Mouse (Mus musculus) heart, postnatal 14 days (tissue): ENCODE results near the gene Eef2. TPM values are rescaled to one million over a fixed set of nuclear protein-coding genes. Genes with fewer than 3 reads are reported as not detected.

Experiments used
- DNase-seq, 2 experiments: peaks; one replicate each; pipeline ENCODE4 v3.0.0; 2021 to 2022
- intact Hi-C: fragments of 180-260 bp; cut with DNase I; formaldehyde crosslinking; loops from one replicate; pipeline ENCODE4 v1.15.1; 2025
- long read RNA-seq, 2 experiments: library from polyadenylated mRNA; stranded (forward); transcript quantifications; one replicate each; pipeline ENCODE4 v2.0.0; 2021
- total RNA-seq, 2 experiments: library from RNA; stranded (reverse); gene quantifications; 2 replicates each; pipeline ENCODE4 v1.2.3; 2021

Eef2 gene
- 1,000 to 10,000 TPM; 1,113 to 1,165 TPM for total RNA-seq
- long read RNA-seq, experiment 1, transcript Eef2-201 (14 exons, 3,089 nt) = major isoform, 236 of 456 reads
- long read RNA-seq, experiment 1, partial matches to known transcripts = 207 of 456 reads
- long read RNA-seq, experiment 1, other reads (novel, unspliced or antisense) = 13 of 456 reads
- long read RNA-seq, experiment 2, transcript Eef2-201 (14 exons, 3,089 nt) = major isoform, 180 of 376 reads
- long read RNA-seq, experiment 2, partial matches to known transcripts = 173 of 376 reads
- long read RNA-seq, experiment 2, other reads (novel, unspliced or antisense) = 23 of 376 reads

- peak; percentile 100 for DNase-seq
- intact Hi-C loops = loop anchor here (5.0 kb wide), 1 partner anchor 179 kb away; no protein-coding TSS in a partner anchor
These were observed at the start of gene Eef2 for GRCm38 (mm10) chr10:81176466-81177271. TSS of gene Eef2 (plus strand) at chr10:81176631.

- intact Hi-C loops = no loop called here
- DNase-seq = peak; percentile 73 to 75
These were observed 42.2 kb upstream of the Eef2 start for GRCm38 (mm10) chr10:81134181-81134587.

- peak in 1 of 2 experiments; percentile 49 for DNase-seq
- intact Hi-C loops = no loop called here
These were observed 41.3 kb upstream of the Eef2 start, which contains the start of gene Zbtb7a for GRCm38 (mm10) chr10:81134966-81135681. TSS of gene Zbtb7a (plus strand) at chr10:81135220.

- DNase-seq = peak; percentile 81 to 82
- intact Hi-C loops = no loop called here
These were observed 40.4 kb upstream of the Eef2 start for GRCm38 (mm10) chr10:81135831-81136705.

- peak; percentile 83 for DNase-seq
- intact Hi-C loops = no loop called here
These were observed 39.7 kb upstream of the Eef2 start for GRCm38 (mm10) chr10:81136706-81137231.

- intact Hi-C loops = loop anchor here (2.0 kb wide), 1 partner anchor 29 kb away; the partner anchor contains the start of gene Pias4
- peak; percentile 99 to 100 for DNase-seq
These were observed 38.9 kb upstream of the Eef2 start for GRCm38 (mm10) chr10:81137252-81138130.

- peak; percentile 54 to 65 for DNase-seq
- intact Hi-C loops = loop anchor here (2.0 kb wide), 1 partner anchor 29 kb away; the partner anchor contains the start of gene Pias4
These were observed 38.2 kb upstream of the Eef2 start for GRCm38 (mm10) chr10:81138131-81138782.

GRCm38 (mm10) chr10:81138821-81139528, 37.5 kb upstream of the Eef2 start:
- intact Hi-C loops = loop anchor here (2.0 kb wide), 1 partner anchor 28 kb away; the partner anchor contains the start of gene Pias4
- no peak for DNase-seq

GRCm38 (mm10) chr10:81139529-81139846, 36.9 kb upstream of the Eef2 start:
- DNase-seq = no peak
- intact Hi-C loops = loop anchor here (2.0 kb wide), 1 partner anchor 27 kb away; the partner anchor contains the start of gene Pias4

- no peak for DNase-seq
- intact Hi-C loops = no loop called here
These were observed 36.4 kb upstream of the Eef2 start for GRCm38 (mm10) chr10:81140005-81140404.

- intact Hi-C loops = no loop called here
- peak in 1 of 2 experiments; percentile 63 for DNase-seq
These were observed 35.5 kb upstream of the Eef2 start for GRCm38 (mm10) chr10:81140717-81141454.

GRCm38 (mm10) chr10:81141455-81142210, 34.8 kb upstream of the Eef2 start:
- intact Hi-C loops = no loop called here
- DNase-seq = no peak

- DNase-seq = no peak
- intact Hi-C loops = no loop called here
These were observed 33.9 kb upstream of the Eef2 start for GRCm38 (mm10) chr10:81142551-81142981.

GRCm38 (mm10) chr10:81143157-81143633, 33.2 kb upstream of the Eef2 start:
- intact Hi-C loops = no loop called here
- DNase-seq = no peak

GRCm38 (mm10) chr10:81143845-81144437, 32.5 kb upstream of the Eef2 start:
- intact Hi-C loops = no loop called here

More at GRCm38 (mm10) chr10:81143845-81144437, 32.5 kb upstream of the Eef2 start:
- no peak for DNase-seq
